In genomic region chr16:91441366-91441765, GRCm38 (mm10) we compare ENCODE assay signal across 9 mouse cellular contexts. TPM values are rescaled to one million over a fixed set of nuclear protein-coding genes. Genes with fewer than 3 reads are reported as not detected.
DNase-seq lines count a peak whose midpoint lies in the region; ATAC-seq and TF ChIP-seq lines count a peak whose summit lies in the region.
"Had no signal": no experiment of that assay in that cellular context is flagged by ENCODE, and none has a peak within 500 bp of the region (broad histone marks: within the 10 kb centered on the region; RNA-seq: fewer than 3 reads in every experiment).

No protein-coding gene starts in this region.

- ATAC-seq in erythroblast, adult 5-6 weeks (replicated peaks; ENCODE audit: low FRiP score, poor library complexity, severe bottlenecking): peak; percentile 80
- peak; percentile 93 for ATAC-seq in intestine, embryonic 16.5 days
- ATAC-seq in lung, embryonic 14.5 days (ENCODE audit: insufficient read depth): peak; percentile 89
- ATAC-seq in neural tube, embryonic 15.5 days (ENCODE audit: low FRiP score): no peak

- no peak for DNase-seq in spleen, adult 2 months (ENCODE audit: low read depth in 1 of 2, low spot score in 2 of 2)
- no peak for DNase-seq in spleen, adult 12 weeks (ENCODE audit: low spot score)
- DNase-seq in lung, embryonic 14.5 days: peak; percentile 81
- DNase-seq in thymus, postnatal 36 days: no peak
- no peak for DNase-seq in retina, embryonic 14.5 days (ENCODE audit: low spot score)

- H3K27ac ChIP-seq in spleen, adult 2 months (ENCODE audit: insufficient read depth, low read length): peak overlapping the region; percentile 76; the same call in 1 of the 2 replicates
- H3K27ac ChIP-seq in intestine, embryonic 16.5 days (ENCODE audit: low read length): peak overlapping the region; percentile 27; the same call in 1 of the 2 replicates
- peak overlapping the region; percentile 26 for H3K27ac ChIP-seq in lung, embryonic 14.5 days (ENCODE audit: low read depth)
- H3K27ac ChIP-seq in neural tube, embryonic 15.5 days (replicated peaks): no peak overlapping the region
- H3K27ac ChIP-seq: limb, embryonic 12.5 days had no signal

- no peaks in the 10 kb centered on the region for H3K36me3 ChIP-seq in spleen, adult 2 months (ENCODE audit: control insufficient read depth, insufficient read depth, low read length)
- no peaks in the 10 kb centered on the region for H3K36me3 ChIP-seq in intestine, embryonic 16.5 days (ENCODE audit: control insufficient read depth, insufficient read depth, low read length)
- H3K36me3 ChIP-seq in lung, embryonic 14.5 days (ENCODE audit: insufficient read depth): no peaks in the 10 kb centered on the region
- no peaks in the 10 kb centered on the region for H3K36me3 ChIP-seq in neural tube, embryonic 15.5 days
- H3K36me3 ChIP-seq: limb, embryonic 12.5 days had no signal

- TF ChIP-seq CTCF in spleen, adult 2 months (IDR thresholded peaks at IDR 0.05; ENCODE audit: extremely low read depth, insufficient read depth, insufficient read length, insufficient replicate concordance): no peak
- TF ChIP-seq CTCF in lung, embryonic 14.5 days (IDR thresholded peaks at IDR 0.05; ENCODE audit: low read depth): peak; percentile 41; the same call in 1 of the 2 replicates

- no peaks in the 10 kb centered on the region for H3K27me3 ChIP-seq in spleen, adult 2 months (ENCODE audit: control insufficient read depth, insufficient read depth, low read length)
- H3K27me3 ChIP-seq in intestine, embryonic 16.5 days (replicated peaks; ENCODE audit: control insufficient read depth, insufficient read depth, low read length): no peaks in the 10 kb centered on the region
- H3K27me3 ChIP-seq in lung, embryonic 14.5 days (ENCODE audit: insufficient read depth, low read length): no peaks in the 10 kb centered on the region
- no peaks in the 10 kb centered on the region for H3K27me3 ChIP-seq in neural tube, embryonic 15.5 days (replicated peaks)
- H3K27me3 ChIP-seq: limb, embryonic 12.5 days had no signal

- no peak overlapping the region for H3K9ac ChIP-seq in intestine, embryonic 16.5 days (ENCODE audit: low read depth, low read length)
- H3K9ac ChIP-seq in lung, embryonic 14.5 days: no peak overlapping the region
- no peak overlapping the region for H3K9ac ChIP-seq in neural tube, embryonic 15.5 days (replicated peaks)
- H3K9ac ChIP-seq: limb, embryonic 12.5 days had no signal

- peaks cover 14% of the 10 kb centered on the region; the same call in 1 of the 2 replicates for H3K4me1 ChIP-seq in spleen, adult 2 months (ENCODE audit: control insufficient read depth, insufficient read depth, insufficient read length)
- H3K4me1 ChIP-seq in intestine, embryonic 16.5 days (ENCODE audit: control insufficient read depth, insufficient read depth, low read length): no peaks in the 10 kb centered on the region
- H3K4me1 ChIP-seq in lung, embryonic 14.5 days (ENCODE audit: insufficient read depth): no peaks in the 10 kb centered on the region
- no peaks in the 10 kb centered on the region for H3K4me1 ChIP-seq in neural tube, embryonic 15.5 days

- H3K4me3 ChIP-seq in spleen, adult 2 months (ENCODE audit: extremely low read depth, insufficient read depth, insufficient read length): no peak overlapping the region
- H3K4me3 ChIP-seq in intestine, embryonic 16.5 days (ENCODE audit: low read length): no peak overlapping the region
- no peak overlapping the region for H3K4me3 ChIP-seq in lung, embryonic 14.5 days (ENCODE audit: low read depth, low read length)
- H3K4me3 ChIP-seq in neural tube, embryonic 15.5 days (replicated peaks): no peak overlapping the region
- H3K4me3 ChIP-seq: limb, embryonic 12.5 days had no signal

- H3K4me2 ChIP-seq in intestine, embryonic 16.5 days (ENCODE audit: low read depth, low read length): no peak overlapping the region
- 0 out of 2 replicates have a peak overlapping the region, but pooled peaks have one; percentile 0 for H3K4me2 ChIP-seq in lung, embryonic 14.5 days
- no peak overlapping the region for H3K4me2 ChIP-seq in neural tube, embryonic 15.5 days
- H3K4me2 ChIP-seq: limb, embryonic 12.5 days had no signal

- H3K9me3 ChIP-seq in intestine, embryonic 16.5 days (ENCODE audit: control insufficient read depth, low read length): no peaks in the 10 kb centered on the region
- H3K9me3 ChIP-seq in lung, embryonic 14.5 days (ENCODE audit: low read depth, low read length): no peaks in the 10 kb centered on the region
- H3K9me3 ChIP-seq in neural tube, embryonic 15.5 days (replicated peaks): no peaks in the 10 kb centered on the region
- H3K9me3 ChIP-seq: limb, embryonic 12.5 days had no signal

- 61% methylated on average over 7 of the region's 7 CpGs for WGBS in spleen, adult 2 months
- 32% methylated on average over 7 of the region's 7 CpGs for WGBS in intestine, embryonic 16.5 days
- WGBS in lung, embryonic 14.5 days: 9% methylated on average over 7 of the region's 7 CpGs
- 70% methylated on average over 7 of the region's 7 CpGs for WGBS in neural tube, embryonic 15.5 days

- TF ChIP-seq POLR2A in spleen, adult 2 months (IDR thresholded peaks at IDR 0.05; ENCODE audit: low read depth, low read length): no peak

RNA-seq across cellular contexts. Expression of gene Il10rb, which starts 35.4 kb away (rescaled TPM):
- polyA plus RNA-seq in spleen, adult 2 months (2012; rRNA removed): 40.0 and 43.8 TPM in 2 replicates
- total RNA-seq in erythroblast, adult 5-6 weeks (2015; ENCODE audit: low replicate concordance): 43.9 and 52.3 TPM in 2 replicates
- total RNA-seq in erythroblast, adult 5-6 weeks (2017; ENCODE audit: low replicate concordance): 39.4 and 48.8 TPM in 2 replicates
- 103 and 120 TPM in 2 replicates for polyA plus RNA-seq in intestine, embryonic 16.5 days (2015; fragmentation: Nextera tagmentation; extraction: Ambion mirVana)
- 32.8 and 36.4 TPM in 2 replicates for polyA plus RNA-seq in lung, embryonic 14.5 days (2014; fragmentation: Nextera tagmentation; extraction: Ambion mirVana)
- 14.4 and 26.5 TPM in 2 replicates for polyA plus RNA-seq in neural tube, embryonic 15.5 days (2015; fragmentation: Nextera tagmentation; extraction: Ambion mirVana)

RNA-seq across cellular contexts. Expression of gene Ifnar1, which starts 43.7 kb away (rescaled TPM):
- 22.3 and 25.4 TPM in 2 replicates for polyA plus RNA-seq in spleen, adult 2 months (2012; rRNA removed)
- total RNA-seq in erythroblast, adult 5-6 weeks (2015; ENCODE audit: low replicate concordance): 81.7 and 93.6 TPM in 2 replicates
- 133 and 147 TPM in 2 replicates for total RNA-seq in erythroblast, adult 5-6 weeks (2017; ENCODE audit: low replicate concordance)
- polyA plus RNA-seq in intestine, embryonic 16.5 days (2015; fragmentation: Nextera tagmentation; extraction: Ambion mirVana): 39.4 and 39.5 TPM in 2 replicates
- polyA plus RNA-seq in lung, embryonic 14.5 days (2014; fragmentation: Nextera tagmentation; extraction: Ambion mirVana): 73.3 and 73.6 TPM in 2 replicates
- 45.3 and 46.8 TPM in 2 replicates for polyA plus RNA-seq in neural tube, embryonic 15.5 days (2015; fragmentation: Nextera tagmentation; extraction: Ambion mirVana)

RNA-seq across cellular contexts. Expression of gene Gm21970, which starts 49.8 kb away (rescaled TPM):
- polyA plus RNA-seq in spleen, adult 2 months (2012; rRNA removed): not detected in 2 replicates
- total RNA-seq in erythroblast, adult 5-6 weeks (2015; ENCODE audit: low replicate concordance): 12.3 TPM in 1 of 2 replicates, not detected in the other
- total RNA-seq in erythroblast, adult 5-6 weeks (2017; ENCODE audit: low replicate concordance): 7.8 TPM in 1 of 2 replicates, not detected in the other
- polyA plus RNA-seq in intestine, embryonic 16.5 days (2015; fragmentation: Nextera tagmentation; extraction: Ambion mirVana): not detected in 2 replicates
- 0.47 TPM in 1 of 2 replicates, not detected in the other for polyA plus RNA-seq in lung, embryonic 14.5 days (2014; fragmentation: Nextera tagmentation; extraction: Ambion mirVana)
- polyA plus RNA-seq in neural tube, embryonic 15.5 days (2015; fragmentation: Nextera tagmentation; extraction: Ambion mirVana): not detected in 2 replicates
- polyA plus RNA-seq: limb, embryonic 12.5 days had no signal
